Mouse (Mus musculus): ENCODE data around the gene Nop2.

Gene Nop2

GRCm38 (mm10) chr6:125109371-125109770 lies 22.3 kb upstream of the Nop2 start:
- DNase-seq (ENCODE audit: low read depth, low spot score) = no peak

- peak; percentile 51 for DNase-seq (ENCODE audit: low read depth, low spot score)
Measured at GRCm38 (mm10) chr6:125110927-125111326, 20.8 kb upstream of the Nop2 start.

GRCm38 (mm10) chr6:125112553-125112952 lies 19.2 kb upstream of the Nop2 start:
- no peak for DNase-seq (ENCODE audit: low read depth, low spot score)

- no peak for DNase-seq (ENCODE audit: low read depth, low spot score)
Measured at GRCm38 (mm10) chr6:125119387-125119786, 12.3 kb upstream of the Nop2 start.

- no peak for DNase-seq (ENCODE audit: low read depth, low spot score)
Measured at GRCm38 (mm10) chr6:125128724-125129123, 3.0 kb upstream of the Nop2 start.

- no peak for DNase-seq (ENCODE audit: low read depth, low spot score)
Measured at GRCm38 (mm10) chr6:125129710-125130402, 1.9 kb upstream of the Nop2 start.

GRCm38 (mm10) chr6:125132470-125132869 lies 761 bp downstream of the Nop2 start:
- no peak for DNase-seq (ENCODE audit: low read depth, low spot score)

- no peak for DNase-seq (ENCODE audit: low read depth, low spot score)
Measured at GRCm38 (mm10) chr6:125137002-125137671, 5.4 kb downstream of the Nop2 start.

- no peak for DNase-seq (ENCODE audit: low read depth, low spot score)
Measured at GRCm38 (mm10) chr6:125139747-125140146, 8.0 kb downstream of the Nop2 start.

- no peak for DNase-seq (ENCODE audit: low read depth, low spot score)
Measured at GRCm38 (mm10) chr6:125142436-125142835, 10.7 kb downstream of the Nop2 start.

- DNase-seq (ENCODE audit: low read depth, low spot score) = no peak
Measured at GRCm38 (mm10) chr6:125143128-125143527, 11.4 kb downstream of the Nop2 start.

GRCm38 (mm10) chr6:125143904-125144303 lies 12.2 kb downstream of the Nop2 start:
- no peak for DNase-seq (ENCODE audit: low read depth, low spot score)

- peak; percentile 96 for DNase-seq (ENCODE audit: low read depth, low spot score)
Measured at GRCm38 (mm10) chr6:125145001-125145400, 13.3 kb downstream of the Nop2 start, which contains the start of gene Iffo1. TSS of gene Iffo1 (plus strand) at chr6:125145241.

- no peak for DNase-seq (ENCODE audit: low read depth, low spot score)
Measured at GRCm38 (mm10) chr6:125145479-125145951, 13.8 kb downstream of the Nop2 start.

GRCm38 (mm10) chr6:125146148-125146547 lies 14.4 kb downstream of the Nop2 start:
- DNase-seq (ENCODE audit: low read depth, low spot score) = no peak

- no peak for DNase-seq (ENCODE audit: low read depth, low spot score)
Measured at GRCm38 (mm10) chr6:125146797-125147196, 15.1 kb downstream of the Nop2 start.

- no peak for DNase-seq (ENCODE audit: low read depth, low spot score)
Measured at GRCm38 (mm10) chr6:125147329-125147728, 15.6 kb downstream of the Nop2 start.

GRCm38 (mm10) chr6:125148251-125148925 lies 16.7 kb downstream of the Nop2 start:
- DNase-seq (ENCODE audit: low read depth, low spot score) = no peak

- DNase-seq (ENCODE audit: low read depth, low spot score) = no peak
Measured at GRCm38 (mm10) chr6:125148926-125149568, 17.3 kb downstream of the Nop2 start.

GRCm38 (mm10) chr6:125149569-125149950 lies 17.9 kb downstream of the Nop2 start:
- DNase-seq (ENCODE audit: low read depth, low spot score) = no peak

- no peak for DNase-seq (ENCODE audit: low read depth, low spot score)
Measured at GRCm38 (mm10) chr6:125152212-125153017, 20.7 kb downstream of the Nop2 start.
